Mouse (Mus musculus) midbrain, embryonic 15.5 days (tissue): Measurements from ENCODE around the gene Krt33b. TPM values are rescaled to one million over a fixed set of nuclear protein-coding genes. Genes with fewer than 3 reads are reported as not detected.
A peak's percentile ranks its signal among the peaks of the same experiment; 100 is the strongest.

ENCODE experiments used
- ATAC-seq: fragments of 200-750 bp; cut with Nextera tagmentation; replicated peaks from 2 replicates; pipeline ENCODE4 v1.8.0; 2017; ENCODE audit warnings: moderate TSS enrichment
- H3K27ac ChIP-seq: fragments of 300-500 bp; sonication (generic); 2 replicates; pipeline ENCODE4 v1.5.1; 2015; ENCODE audit warnings: mild to moderate bottlenecking, inconsistent platforms
- H3K27me3 ChIP-seq: fragments of 300-500 bp; sonication (generic); replicated peaks from 2 replicates; pipeline ENCODE4 v1.6.1; 2015; ENCODE audit warnings: inconsistent platforms
- H3K36me3 ChIP-seq: fragments of 300-500 bp; sonication (generic); replicated peaks from 2 replicates; pipeline ENCODE4 v1.6.1; 2015; ENCODE audit warnings: inconsistent platforms
- H3K4me1 ChIP-seq: fragments of 300-500 bp; sonication (generic); 2 replicates; pipeline ENCODE4 v1.6.1; 2015; ENCODE audit warnings: inconsistent platforms
- H3K4me2 ChIP-seq: fragments of 300-500 bp; sonication (generic); 2 replicates; pipeline ENCODE4 v1.6.1; 2015; ENCODE audit warnings: inconsistent platforms, mild to moderate bottlenecking, moderate library complexity
- H3K4me3 ChIP-seq: fragments of 300-500 bp; sonication (generic); 2 replicates; pipeline ENCODE4 v1.5.1; 2015; ENCODE audit warnings: mild to moderate bottlenecking, inconsistent platforms
- H3K9ac ChIP-seq: fragments of 300-500 bp; sonication (generic); 2 replicates; pipeline ENCODE4 v1.6.1; 2015; ENCODE audit warnings: mild to moderate bottlenecking, inconsistent platforms
- H3K9me3 ChIP-seq: fragments of 300-500 bp; sonication (generic); 2 replicates; pipeline ENCODE4 v1.6.1; 2016; ENCODE audit warnings: inconsistent platforms
- WGBS: fragments of 180-500 bp; shearing (Covaris S2); methylation state at CpG from one replicate; pipeline ENCODE4 v1.1.7; 2015; ENCODE audit warnings: mixed read lengths; 5-methylcytosine and 5-hydroxymethylcytosine counted together
- polyA plus RNA-seq: library from polyadenylated mRNA; unstranded; fragments of >200 nt; fragmentation: Nextera tagmentation; extraction: Ambion mirVana; gene quantifications from 2 replicates; pipeline ENCODE4 v1.2.1, GENCODE M21; 2015

Krt33b gene
- polyA plus RNA-seq, 1 experiment from 2014 or later: not detected

DNA sequence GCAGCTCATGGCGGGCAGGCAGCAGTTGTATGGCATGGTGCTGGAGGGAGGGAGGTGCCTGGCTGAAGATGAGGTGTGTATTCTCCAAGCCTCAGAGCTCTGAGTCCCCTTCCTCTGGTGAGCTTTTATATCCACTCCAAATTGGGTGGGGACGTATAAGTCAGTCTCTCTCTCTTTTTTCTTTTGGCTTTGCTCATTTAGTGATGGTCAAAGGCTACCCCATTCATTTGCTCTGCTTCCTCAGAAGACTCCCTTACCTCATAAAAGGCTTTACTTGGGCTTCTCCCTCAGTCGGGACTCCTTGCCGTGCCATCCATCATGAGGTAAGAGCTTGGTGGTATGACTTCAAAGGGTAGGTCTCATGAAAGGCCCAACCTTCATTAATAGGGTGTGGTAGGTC is 13.6 kb downstream of the Krt33b start, which contains the start of gene Krt33a:
Krt33a (minus strand) TSS at position 101 of the 400 bp plus-strand sequence.
- no peak within 1 kb of the TSS for H3K27ac ChIP-seq
- H3K4me1 ChIP-seq: no peaks in the 10 kb centered on the region
- no peak within 1 kb of the TSS for H3K4me3 ChIP-seq
- H3K9me3 ChIP-seq: no peaks in the 10 kb centered on the region
- 90% methylated on average over 4 of the region's 4 CpGs for WGBS
- no peaks in the 10 kb centered on the region for H3K36me3 ChIP-seq
- no peak within 1 kb of the TSS for H3K9ac ChIP-seq
- H3K27me3 ChIP-seq: no peaks in the 10 kb centered on the region
- ATAC-seq: no peak
- no peak within 1 kb of the TSS for H3K4me2 ChIP-seq

DNA sequence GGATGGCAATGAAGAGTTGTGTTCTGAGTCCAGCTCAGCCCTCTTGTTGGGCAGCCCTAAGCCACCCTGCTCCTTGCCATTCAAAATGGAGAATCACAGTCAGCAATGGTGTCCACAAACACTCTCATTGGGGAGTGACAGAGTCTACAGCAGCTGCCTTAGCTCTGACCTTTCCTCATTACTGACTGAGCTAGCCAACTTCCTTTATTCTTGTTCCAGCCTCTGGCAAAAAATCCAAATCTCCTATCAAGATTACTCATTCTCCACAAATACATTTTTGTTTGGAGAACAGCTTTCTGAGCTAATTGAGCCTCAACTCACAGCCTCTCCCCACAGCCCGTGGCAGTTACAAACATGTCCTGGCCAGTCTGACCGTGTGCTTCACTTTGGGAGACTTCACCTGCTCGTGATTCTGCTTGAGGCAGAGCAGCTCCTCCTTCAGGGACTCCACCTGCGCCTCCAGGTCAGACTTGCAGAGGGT is 15.9 kb downstream of the Krt33b start:
- no peak overlapping the region for H3K4me3 ChIP-seq
- no peaks in the 10 kb centered on the region for H3K27me3 ChIP-seq
- H3K9me3 ChIP-seq: no peaks in the 10 kb centered on the region
- H3K4me1 ChIP-seq: no peaks in the 10 kb centered on the region
- no peak overlapping the region for H3K4me2 ChIP-seq
- ATAC-seq: no peak
- WGBS: 76% methylated on average over 4 of the region's 4 CpGs
- H3K9ac ChIP-seq: no peak overlapping the region
- H3K27ac ChIP-seq: no peak overlapping the region
- H3K36me3 ChIP-seq: no peaks in the 10 kb centered on the region

- no peak overlapping the region for H3K4me2 ChIP-seq
- no peaks in the 10 kb centered on the region for H3K9me3 ChIP-seq
- H3K4me1 ChIP-seq: no peaks in the 10 kb centered on the region
- no peak overlapping the region for H3K4me3 ChIP-seq
- H3K27me3 ChIP-seq: no peaks in the 10 kb centered on the region
- H3K27ac ChIP-seq: no peak overlapping the region
- no peak for ATAC-seq
- no peaks in the 10 kb centered on the region for H3K36me3 ChIP-seq
- no peak overlapping the region for H3K9ac ChIP-seq
- 80% methylated on average over 5 of the region's 5 CpGs for WGBS
Observed at GRCm38 (mm10) chr11:100010682-100011081, 19.0 kb downstream of the Krt33b start.

DNA sequence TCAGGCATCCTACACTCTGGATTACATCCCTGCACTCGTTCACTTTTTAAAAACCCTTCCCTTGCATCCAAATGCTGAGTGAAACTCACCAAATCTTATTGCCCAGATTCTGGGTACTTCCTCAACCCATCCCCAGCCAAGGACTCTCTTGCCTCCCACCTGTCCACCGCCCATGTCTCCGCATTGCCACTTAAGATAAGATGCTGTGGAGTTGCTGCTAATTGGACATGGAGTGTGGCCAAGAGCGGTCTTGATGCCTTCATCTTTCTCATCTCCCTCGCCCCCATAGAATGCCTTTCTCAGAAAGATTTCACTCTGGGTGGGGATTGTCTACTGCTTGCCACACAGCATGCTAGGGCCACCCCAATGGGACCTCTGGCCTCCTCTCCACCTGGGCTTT is 21.3 kb downstream of the Krt33b start:
- no peaks in the 10 kb centered on the region for H3K27me3 ChIP-seq
- H3K4me2 ChIP-seq: no peak overlapping the region
- no peak overlapping the region for H3K4me3 ChIP-seq
- H3K36me3 ChIP-seq: no peaks in the 10 kb centered on the region
- no peak for ATAC-seq
- H3K27ac ChIP-seq: no peak overlapping the region
- H3K9me3 ChIP-seq: no peaks in the 10 kb centered on the region
- WGBS: 89% methylated on average over 5 of the region's 5 CpGs
- H3K4me1 ChIP-seq: no peaks in the 10 kb centered on the region
- no peak overlapping the region for H3K9ac ChIP-seq

- no peak overlapping the region for H3K4me2 ChIP-seq
- no peaks in the 10 kb centered on the region for H3K27me3 ChIP-seq
- 57% methylated on average over 3 of the region's 3 CpGs for WGBS
- H3K36me3 ChIP-seq: no peaks in the 10 kb centered on the region
- no peaks in the 10 kb centered on the region for H3K9me3 ChIP-seq
- no peak overlapping the region for H3K27ac ChIP-seq
- no peak overlapping the region for H3K4me3 ChIP-seq
- no peak for ATAC-seq
- H3K4me1 ChIP-seq: no peaks in the 10 kb centered on the region
- no peak overlapping the region for H3K9ac ChIP-seq
Observed at GRCm38 (mm10) chr11:100006624-100007023, 23.0 kb downstream of the Krt33b start.

GRCm38 (mm10) chr11:100005905-100006304 is 23.8 kb downstream of the Krt33b start:
- no peak overlapping the region for H3K9ac ChIP-seq
- no peak overlapping the region for H3K4me3 ChIP-seq
- H3K27me3 ChIP-seq: no peaks in the 10 kb centered on the region
- H3K4me2 ChIP-seq: no peak overlapping the region
- WGBS: 86% methylated on average over 8 of the region's 8 CpGs
- no peaks in the 10 kb centered on the region for H3K36me3 ChIP-seq
- ATAC-seq: no peak
- no peak overlapping the region for H3K27ac ChIP-seq
- no peaks in the 10 kb centered on the region for H3K9me3 ChIP-seq
- H3K4me1 ChIP-seq: no peaks in the 10 kb centered on the region

DNA sequence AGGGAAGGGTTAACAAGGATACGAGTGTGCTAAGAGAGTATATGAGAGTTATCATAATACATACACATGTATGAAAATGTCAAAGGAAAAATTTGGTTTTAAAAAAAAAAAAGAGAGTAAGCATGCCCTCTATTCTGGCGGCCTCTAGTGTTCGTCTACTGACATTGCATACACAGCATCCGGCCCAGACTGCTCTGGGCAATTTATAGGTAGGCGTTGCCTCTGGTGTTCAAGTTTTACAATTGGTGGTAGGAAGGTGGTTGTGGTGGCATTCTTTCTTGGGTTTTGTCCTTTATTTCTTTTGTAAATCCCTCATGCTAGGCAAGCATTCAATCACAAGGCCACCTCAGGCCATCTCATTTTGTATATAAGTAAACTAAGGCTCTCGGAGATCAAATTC is 24.8 kb downstream of the Krt33b start:
- no peaks in the 10 kb centered on the region for H3K36me3 ChIP-seq
- ATAC-seq: no peak
- H3K4me1 ChIP-seq: no peaks in the 10 kb centered on the region
- H3K27ac ChIP-seq: no peak overlapping the region
- no peaks in the 10 kb centered on the region for H3K27me3 ChIP-seq
- 27% methylated on average over 6 of the region's 6 CpGs for WGBS
- no peak overlapping the region for H3K4me2 ChIP-seq
- no peaks in the 10 kb centered on the region for H3K9me3 ChIP-seq
- no peak overlapping the region for H3K4me3 ChIP-seq
- H3K9ac ChIP-seq: no peak overlapping the region

GRCm38 (mm10) chr11:99999091-99999490 is 30.6 kb downstream of the Krt33b start:
- Histone ChIP-seq H3K27me3 (no peaks in the 10 kb centered on the region), H3K9me3 (no peaks in the 10 kb centered on the region), H3K27ac (no peak overlapping the region), H3K4me2 (no peak overlapping the region), H3K9ac (no peak overlapping the region), H3K36me3 (no peaks in the 10 kb centered on the region), H3K4me1 (no peaks in the 10 kb centered on the region), H3K4me3 (no peak overlapping the region)
- 96% methylated on average over 7 of the region's 7 CpGs for whole genome bisulfite sequencing
- no peak for ATAC-seq

- 69% methylated on average over 4 of the region's 4 CpGs for WGBS
- Histone ChIP-seq H3K4me1 (no peaks in the 10 kb centered on the region), H3K27ac (no peak overlapping the region), H3K9me3 (no peaks in the 10 kb centered on the region), H3K9ac (no peak overlapping the region), H3K36me3 (no peaks in the 10 kb centered on the region), H3K27me3 (no peaks in the 10 kb centered on the region), H3K4me3 (no peak overlapping the region), H3K4me2 (no peak overlapping the region)
- no peak for ATAC-seq
Observed at GRCm38 (mm10) chr11:99994384-99994661, 35.3 kb downstream of the Krt33b start.

DNA sequence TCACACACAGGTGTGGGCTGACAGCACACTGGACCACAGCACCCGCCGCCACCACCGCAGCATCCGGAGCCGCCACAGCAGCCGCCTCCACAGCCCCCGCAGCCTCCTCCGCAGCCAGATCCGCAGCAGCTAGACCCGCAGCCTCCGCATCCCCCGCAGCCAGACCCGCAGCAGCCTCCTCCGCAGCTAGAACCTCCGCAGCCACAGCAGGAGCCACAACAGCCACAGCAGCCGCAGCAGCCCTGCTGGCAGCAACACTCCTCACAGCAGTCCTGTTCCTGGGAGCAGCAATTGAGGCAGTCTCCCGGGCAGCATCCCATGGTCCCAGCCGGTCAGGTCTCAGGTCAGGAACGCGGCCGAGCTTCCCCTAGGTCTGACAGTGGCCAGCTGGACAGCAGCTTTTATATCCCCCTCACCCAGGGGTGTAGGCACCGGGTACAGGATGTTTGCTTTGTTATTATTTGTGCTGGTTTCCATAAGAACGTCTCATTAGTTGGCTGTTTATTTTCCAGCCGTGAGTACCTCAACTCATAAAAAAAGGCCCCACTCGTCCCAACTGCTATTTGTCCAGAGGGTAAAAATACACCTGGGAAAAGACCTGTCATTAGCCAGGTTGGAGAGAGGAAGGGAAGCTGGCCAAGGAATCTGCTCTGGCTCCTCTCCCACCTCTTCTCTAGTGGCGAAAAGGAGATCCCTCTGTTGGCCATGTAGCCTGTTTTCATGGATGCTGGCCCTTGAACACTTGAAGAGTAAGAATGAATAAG is 35.9 kb downstream of the Krt33b start, which contains the start of gene Krtap17-1:
Krtap17-1 (minus strand) TSS at position 375 of the 764 bp plus-strand sequence.
- ATAC-seq: 0 out of 2 replicates have a peak, but pooled peaks have one; percentile 42
- 28% methylated on average over 26 of the region's 26 CpGs for WGBS
- no peaks in the 10 kb centered on the region for H3K9me3 ChIP-seq
- no peaks in the 10 kb centered on the region for H3K36me3 ChIP-seq
- H3K27ac ChIP-seq: no peak within 1 kb of the TSS
- H3K4me3 ChIP-seq: peak within 1 kb of the TSS; percentile 25
- peak within 1 kb of the TSS; percentile 30; the same call in 1 of the 2 replicates for H3K9ac ChIP-seq
- no peaks in the 10 kb centered on the region for H3K27me3 ChIP-seq
- H3K4me1 ChIP-seq: no peaks in the 10 kb centered on the region
- H3K4me2 ChIP-seq: peak within 1 kb of the TSS; percentile 43

DNA sequence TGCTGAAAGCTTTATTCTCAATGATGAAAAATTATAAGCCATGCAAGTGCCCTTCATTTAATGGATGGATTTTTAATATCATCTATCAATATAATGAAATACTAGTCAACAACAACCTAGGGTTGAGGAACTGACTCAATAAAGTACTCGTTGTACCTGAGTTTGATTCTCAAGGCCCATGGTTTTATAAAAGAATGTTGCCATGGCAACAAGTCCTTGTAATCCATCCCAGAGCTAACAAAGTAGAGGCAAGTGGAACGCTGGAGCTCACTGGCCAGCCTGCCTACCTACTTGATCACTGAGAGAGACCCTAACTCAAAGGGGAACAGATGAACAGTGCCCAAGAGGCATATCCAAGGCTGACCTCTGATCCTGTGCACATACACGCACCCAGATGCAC is 39.1 kb downstream of the Krt33b start:
- 47% methylated on average over 3 of the region's 3 CpGs for WGBS
- Histone ChIP-seq H3K4me2 (no peak overlapping the region), H3K27ac (no peak overlapping the region), H3K9me3 (no peaks in the 10 kb centered on the region), H3K36me3 (no peaks in the 10 kb centered on the region), H3K27me3 (no peaks in the 10 kb centered on the region), H3K9ac (no peak overlapping the region), H3K4me1 (no peaks in the 10 kb centered on the region), H3K4me3 (no peak overlapping the region)
- ATAC-seq: no peak

DNA sequence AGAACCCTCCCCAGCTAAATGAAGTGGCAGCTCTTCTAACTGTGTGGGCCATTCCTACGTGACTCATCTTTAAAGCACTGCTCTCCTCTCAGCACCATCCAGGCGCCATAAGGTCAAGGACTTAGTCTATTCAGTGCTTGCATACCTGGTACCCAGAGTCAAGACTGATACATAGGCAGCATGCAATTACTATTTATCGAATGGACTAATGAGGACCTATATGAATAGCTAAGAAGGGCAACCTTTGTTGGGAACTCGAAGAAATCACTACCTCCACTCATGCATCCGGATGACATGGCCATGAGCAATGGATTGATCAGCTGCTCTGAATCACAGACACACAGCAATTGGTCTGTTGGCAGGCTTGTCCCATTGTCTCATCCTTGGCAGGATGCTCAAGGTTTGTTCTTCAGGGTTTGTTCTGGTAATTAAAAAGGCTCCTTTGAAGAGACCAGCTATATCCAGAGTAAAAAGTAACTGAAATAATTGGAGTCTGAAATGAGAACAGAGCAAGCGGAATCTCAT is 39.7 kb downstream of the Krt33b start:
- Histone ChIP-seq H3K36me3 (no peaks in the 10 kb centered on the region), H3K9ac (no peak overlapping the region), H3K27me3 (no peaks in the 10 kb centered on the region), H3K4me1 (no peaks in the 10 kb centered on the region), H3K4me3 (no peak overlapping the region), H3K4me2 (no peak overlapping the region), H3K9me3 (no peaks in the 10 kb centered on the region), H3K27ac (no peak overlapping the region)
- no peak for ATAC-seq
- WGBS: 88% methylated on average over 6 of the region's 6 CpGs

DNA sequence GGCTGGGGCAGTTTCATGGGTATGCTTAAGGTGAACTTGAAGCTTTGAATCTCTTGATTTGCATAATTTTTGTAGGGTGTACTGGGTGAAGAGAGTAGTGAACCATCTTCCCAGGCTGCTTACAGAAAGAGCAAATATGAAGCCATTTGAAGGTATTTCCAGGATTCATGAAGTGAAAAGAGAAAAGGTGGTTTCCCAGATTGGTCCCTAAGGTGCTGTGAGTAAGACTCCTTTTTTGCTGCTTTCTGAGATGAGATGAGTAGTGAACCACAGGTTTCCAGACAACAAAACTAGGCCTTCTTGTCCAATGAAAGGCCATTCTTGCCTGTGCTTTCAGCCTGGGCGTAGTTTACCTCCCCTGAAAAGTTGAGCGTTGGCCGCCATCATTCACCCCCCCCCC is 41.1 kb downstream of the Krt33b start:
- H3K27me3 ChIP-seq: no peaks in the 10 kb centered on the region
- no peak overlapping the region for H3K27ac ChIP-seq
- no peaks in the 10 kb centered on the region for H3K4me1 ChIP-seq
- no peak overlapping the region for H3K4me2 ChIP-seq
- no peaks in the 10 kb centered on the region for H3K36me3 ChIP-seq
- H3K4me3 ChIP-seq: no peak overlapping the region
- no peak for ATAC-seq
- no peak overlapping the region for H3K9ac ChIP-seq
- WGBS: 96% methylated on average over 3 of the region's 3 CpGs
- no peaks in the 10 kb centered on the region for H3K9me3 ChIP-seq
